Mouse (Mus musculus) T-helper 1 cell (primary cell): ENCODE data around the gene Tex21.

Experiments
- in situ Hi-C: fragments of 300-600 bp; cut with MboI, MseI; formaldehyde crosslinking; loops from one replicate; pipeline ENCODE4 v1.15.1; 2025; ENCODE audit warnings: high pct_unique_total_duplicates

Tex21 gene

GRCm38 (mm10) chr12:76246646-76247045 lies at the start of gene Tex21:
Gene Tex21, minus strand, starts transcription at chr12:76246746.
- in situ Hi-C loops, result no loop called here

DNA sequence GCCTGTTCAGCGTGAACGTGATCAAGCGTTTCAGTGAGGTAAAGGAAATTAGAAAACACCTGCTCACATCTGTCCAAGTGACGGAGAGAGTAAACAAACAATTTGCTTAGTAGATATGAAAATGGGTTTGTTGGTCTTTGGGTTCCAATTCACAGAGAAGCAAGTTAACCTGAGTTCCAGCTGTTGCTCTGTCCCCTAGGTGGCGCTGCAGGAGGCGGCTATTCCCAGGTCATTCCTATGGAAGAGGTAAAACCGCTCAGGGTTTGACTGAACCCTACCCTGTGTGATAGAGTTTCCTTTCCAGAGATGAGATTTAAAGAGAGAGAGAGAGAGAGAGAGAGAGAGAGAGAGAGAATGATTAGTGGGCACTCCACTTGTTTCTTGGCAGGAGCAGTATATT lies 46.6 kb upstream of the Tex21 start:
- in situ Hi-C loops, result no loop called here

DNA sequence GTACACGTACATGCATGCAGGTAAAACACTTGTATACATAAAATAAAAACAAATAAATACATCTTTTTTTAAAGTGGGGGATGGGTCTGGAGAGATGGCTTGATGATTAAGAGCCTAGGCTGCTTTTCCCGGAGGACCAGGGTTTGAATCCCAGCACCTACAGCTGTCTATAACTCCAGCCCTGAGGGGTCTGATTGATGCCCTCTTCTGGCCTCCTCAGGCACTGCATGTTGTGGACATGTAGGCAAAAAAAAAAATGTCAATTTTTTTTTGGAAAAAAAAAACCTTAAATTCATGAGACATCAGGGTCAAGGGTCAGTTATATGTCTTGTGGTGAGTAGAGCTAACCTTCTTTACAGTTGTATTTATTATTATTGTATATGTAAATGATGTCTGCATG lies 43.7 kb upstream of the Tex21 start:
- in situ Hi-C loops, result no loop called here

GRCm38 (mm10) chr12:76289428-76289827 lies 42.9 kb upstream of the Tex21 start:
- in situ Hi-C loops, result no loop called here

DNA sequence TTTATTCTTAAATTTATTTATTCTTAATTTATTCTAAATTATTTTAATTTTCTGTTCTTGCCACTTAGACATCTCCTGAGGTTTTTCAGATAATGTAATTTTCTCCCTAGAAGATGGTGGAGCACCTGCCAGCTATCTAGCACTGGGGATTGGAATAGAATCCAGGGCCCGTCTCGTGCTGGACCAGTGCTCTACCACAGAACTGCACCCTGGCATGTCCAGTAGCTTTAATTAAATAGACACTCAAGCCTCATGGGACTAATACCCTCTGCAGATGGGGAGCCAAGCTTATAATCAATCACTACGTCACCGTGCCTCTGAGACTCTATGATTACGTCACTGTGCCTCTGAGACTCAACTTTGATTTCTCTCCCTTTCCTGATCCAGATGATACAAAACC lies 41.9 kb upstream of the Tex21 start:
- in situ Hi-C loops, result no loop called here

DNA sequence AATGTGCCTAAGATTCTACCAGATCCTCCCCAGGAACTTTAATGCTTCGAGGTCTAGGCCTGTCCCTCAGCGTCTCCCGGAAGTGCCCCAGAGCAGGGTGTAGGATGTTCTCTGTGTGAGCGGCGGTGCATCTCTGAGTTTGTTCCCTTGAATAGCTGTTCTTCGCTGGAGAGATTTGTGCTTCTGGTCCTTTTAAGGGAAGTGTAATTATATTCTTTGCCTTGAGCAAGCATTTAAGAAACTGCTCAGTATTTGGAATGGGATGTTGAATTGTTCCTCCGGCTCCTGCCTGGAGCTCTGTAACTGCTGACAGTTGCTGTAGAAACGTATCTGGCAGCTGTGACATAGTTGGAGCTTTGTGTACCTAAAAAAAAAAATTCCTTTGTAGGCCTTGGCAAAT lies 41.4 kb upstream of the Tex21 start:
- in situ Hi-C loops, result no loop called here

DNA sequence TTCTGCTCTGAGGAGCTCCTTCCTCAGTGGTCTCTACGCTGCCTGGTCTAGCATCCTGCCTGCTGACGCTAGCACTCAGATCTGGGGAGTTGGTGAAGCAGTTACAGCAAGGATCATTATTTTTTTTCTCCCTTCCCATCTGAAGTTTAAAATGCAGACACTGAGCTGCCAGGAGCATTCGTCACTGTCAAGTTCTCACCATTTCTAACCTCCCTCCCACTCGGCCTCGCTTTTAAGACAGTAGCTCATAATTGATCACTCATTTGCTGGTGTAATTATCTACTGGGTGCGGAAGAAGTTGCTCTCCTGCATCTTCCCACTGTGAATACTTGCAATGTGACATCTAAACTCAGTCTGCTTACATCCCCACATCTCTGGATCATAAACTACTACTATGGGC lies 38.9 kb upstream of the Tex21 start:
- in situ Hi-C loops, result no loop called here

DNA sequence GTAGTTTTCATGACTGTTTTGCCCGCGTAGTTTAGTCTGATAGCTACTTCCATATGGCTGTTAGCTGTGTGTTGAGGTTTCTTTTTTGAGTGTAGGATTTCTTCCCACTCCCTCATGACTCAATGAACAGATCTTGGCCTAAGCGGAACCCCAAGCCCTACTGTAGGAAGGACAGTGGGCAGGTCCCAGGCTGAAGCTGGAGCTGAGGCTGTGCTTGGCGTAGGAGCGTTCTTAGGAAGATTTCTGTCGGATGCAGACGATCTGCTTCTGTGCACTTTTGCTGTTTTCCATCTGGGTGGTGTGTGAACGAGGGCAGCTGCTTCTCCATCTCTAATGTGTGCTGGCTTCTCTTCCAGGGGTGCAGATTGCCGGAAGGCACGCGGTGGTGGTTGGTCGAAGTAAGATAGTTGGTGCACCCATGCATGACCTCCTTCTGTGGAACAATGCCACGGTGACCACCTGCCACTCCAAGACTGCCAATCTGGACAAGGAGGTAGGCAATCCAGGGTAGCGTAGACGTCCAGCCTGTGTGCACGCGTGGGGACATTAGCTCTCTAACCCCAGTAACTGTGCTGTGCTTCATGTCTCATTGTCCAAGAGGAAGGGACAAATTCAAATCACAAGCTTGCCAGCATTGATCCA lies 36.1 kb upstream of the Tex21 start:
- in situ Hi-C loops, result no loop called here

DNA sequence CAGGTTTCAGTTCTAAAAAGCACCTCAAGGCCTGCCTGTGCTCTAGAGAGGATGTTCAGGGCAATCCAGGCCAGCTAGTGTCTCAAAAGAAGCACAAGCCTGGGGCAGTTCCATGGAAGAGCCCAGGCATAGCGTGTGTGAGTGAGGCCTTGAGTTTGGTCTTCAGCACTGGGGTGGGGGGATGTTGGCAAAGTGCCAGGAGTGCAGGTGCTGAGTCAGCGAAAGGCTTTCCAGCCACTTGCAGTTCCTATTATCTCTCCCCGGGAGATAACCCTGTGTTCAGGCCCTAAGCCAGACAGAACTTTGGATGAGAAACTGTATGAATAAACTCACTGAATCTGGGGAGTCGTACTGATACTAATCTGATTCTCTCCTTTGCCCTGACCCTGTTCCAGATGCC lies 35.6 kb upstream of the Tex21 start:
- in situ Hi-C loops, result no loop called here

DNA sequence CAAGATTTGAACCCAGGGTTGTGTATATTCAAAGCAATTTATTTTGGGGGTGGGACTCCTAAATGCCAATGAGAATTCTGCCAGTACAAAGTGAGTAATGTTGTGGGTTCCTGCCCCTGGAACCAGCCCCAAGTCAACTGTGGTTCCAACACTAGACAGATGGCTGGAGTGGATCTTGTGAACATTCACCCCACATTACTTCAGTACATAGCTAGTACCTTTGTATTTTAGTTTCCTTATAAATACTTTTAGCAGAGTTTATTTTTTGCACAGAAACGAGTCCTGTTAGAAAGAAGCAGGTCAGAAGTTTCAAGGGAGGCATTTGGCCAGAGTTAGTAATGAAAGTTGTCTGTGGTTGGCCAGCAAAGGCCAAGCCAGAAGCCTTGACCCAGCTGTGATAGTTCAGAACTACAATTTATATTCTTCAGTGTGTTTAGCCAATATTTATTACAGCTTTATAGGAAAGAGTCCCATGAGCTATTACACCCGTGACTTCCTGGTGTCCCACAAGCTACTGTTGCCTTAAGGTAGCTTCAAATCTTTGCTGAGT lies 34.6 kb upstream of the Tex21 start:
- in situ Hi-C loops, result no loop called here

- in situ Hi-C loops, result no loop called here
Measured at GRCm38 (mm10) chr12:76280556-76280955, 34.0 kb upstream of the Tex21 start.

DNA sequence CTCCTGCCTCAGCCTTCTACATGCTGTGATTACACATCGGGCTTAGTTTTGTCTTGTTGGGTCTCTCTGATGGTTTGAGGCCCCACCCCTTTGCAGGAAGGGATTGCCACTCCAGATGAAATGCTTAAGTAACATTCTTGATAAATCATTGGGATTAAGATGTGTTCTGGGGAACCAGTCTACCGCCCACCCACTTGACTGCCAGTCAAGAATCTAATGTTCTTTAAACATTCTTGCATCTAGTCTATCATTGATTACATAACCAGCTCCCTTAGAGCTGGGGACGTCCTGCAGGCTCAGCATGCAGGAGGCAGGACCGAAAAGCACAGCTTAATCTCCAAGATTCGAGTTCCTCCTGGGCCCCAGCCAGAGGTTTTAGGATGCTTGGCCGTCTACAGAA lies 31.7 kb upstream of the Tex21 start:
- in situ Hi-C loops, result no loop called here

DNA sequence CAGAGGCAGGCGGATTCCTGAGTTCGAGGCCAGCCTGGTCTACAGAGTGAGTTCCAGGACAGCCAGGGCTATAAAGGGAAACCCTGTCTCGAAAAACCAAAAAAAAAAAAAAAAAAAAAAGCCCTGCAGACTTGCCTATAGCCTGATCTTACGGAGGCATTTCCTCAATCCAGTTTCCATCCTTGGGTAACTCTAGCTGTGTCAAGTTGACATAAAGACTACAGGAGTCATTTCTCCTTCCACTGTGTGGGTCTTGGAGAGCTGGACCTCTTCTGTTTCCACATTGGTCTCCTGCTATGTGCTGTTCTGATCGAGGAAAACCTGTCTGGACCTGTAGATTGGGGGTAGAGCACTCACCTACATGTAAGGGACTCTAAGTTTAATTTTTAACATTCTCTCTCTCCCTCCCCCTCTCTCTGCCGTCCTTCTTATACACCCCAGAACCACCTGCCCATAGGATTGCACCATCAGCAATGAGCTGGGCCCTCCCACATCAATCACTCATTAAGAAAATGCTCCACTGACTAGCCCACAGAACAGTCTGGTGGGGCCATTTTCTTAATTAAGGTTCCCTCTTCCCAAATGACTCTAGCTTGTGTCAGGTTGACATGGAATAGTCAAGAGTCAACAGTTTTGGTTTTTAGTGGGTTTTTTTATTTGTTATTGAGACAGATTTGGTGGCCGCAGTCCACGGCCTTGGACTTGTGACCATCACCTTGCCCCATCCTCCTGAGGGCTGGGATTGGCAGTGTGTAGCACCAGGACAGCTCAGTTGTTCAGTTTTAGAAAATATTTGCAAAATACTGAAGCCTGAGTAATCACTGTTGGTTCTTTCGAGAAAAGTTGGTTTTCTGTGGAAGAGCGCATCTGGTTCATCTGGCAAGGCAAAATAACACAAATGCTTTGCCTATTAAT lies 26.3 kb upstream of the Tex21 start:
- in situ Hi-C loops, result no loop called here

DNA sequence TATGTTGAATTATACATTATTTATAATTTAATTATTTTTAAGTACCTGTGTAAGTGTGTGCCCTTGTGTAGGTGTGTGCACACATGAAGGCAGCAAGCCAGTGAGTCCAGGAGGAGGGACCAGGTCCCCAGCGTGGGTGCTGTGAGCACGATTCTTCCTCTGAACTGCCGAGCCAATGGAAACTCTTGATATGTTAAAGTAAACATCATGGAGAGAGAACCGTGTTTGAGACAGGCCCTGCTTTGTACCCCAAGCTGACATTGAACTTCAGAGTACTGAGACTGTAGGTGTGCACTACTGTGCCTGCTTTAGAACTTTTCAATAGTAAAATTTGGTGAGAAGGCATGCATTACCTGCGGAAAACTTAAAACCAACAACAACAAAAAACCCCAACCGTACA lies 25.0 kb upstream of the Tex21 start:
- in situ Hi-C loops, result no loop called here

DNA sequence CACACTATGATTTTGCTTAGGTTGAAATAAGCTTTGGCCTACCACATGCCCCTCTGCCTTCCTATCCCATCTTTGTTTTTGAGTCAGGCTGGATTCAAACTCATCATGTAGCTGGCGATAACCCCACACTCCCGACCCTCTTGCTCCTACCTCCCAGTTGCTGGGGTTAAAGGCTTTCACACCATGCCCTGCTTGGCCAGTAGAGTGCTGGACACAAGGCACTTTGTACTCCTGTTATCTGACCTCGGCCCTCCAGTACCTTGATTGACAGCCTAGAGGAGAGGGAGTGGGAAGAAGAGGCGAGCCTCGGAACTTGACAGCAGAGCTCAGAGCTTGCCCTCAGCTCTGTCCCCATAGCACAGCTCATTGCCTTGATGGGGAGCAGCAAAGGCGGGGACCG lies 22.6 kb upstream of the Tex21 start:
- in situ Hi-C loops, result no loop called here

DNA sequence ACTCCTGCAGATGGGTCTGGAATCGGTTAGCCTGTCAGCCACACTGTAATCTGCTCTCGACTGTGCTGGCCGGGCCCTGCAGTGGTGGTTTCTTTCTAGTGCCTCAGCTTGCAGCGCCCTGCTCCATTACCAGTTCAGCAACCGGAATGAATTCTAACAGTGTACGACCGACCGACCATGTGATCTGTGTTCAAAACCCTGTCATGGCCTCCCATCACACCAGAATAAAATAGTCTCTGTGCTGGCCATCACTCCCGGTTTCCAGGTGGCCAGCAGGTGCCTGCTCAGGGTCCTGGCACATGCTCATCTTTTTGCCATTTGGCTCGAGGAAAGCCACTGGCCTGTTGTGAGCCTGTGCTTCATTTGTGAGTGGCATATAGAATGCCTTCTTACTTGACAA lies 22.1 kb upstream of the Tex21 start:
- in situ Hi-C loops, result no loop called here

DNA sequence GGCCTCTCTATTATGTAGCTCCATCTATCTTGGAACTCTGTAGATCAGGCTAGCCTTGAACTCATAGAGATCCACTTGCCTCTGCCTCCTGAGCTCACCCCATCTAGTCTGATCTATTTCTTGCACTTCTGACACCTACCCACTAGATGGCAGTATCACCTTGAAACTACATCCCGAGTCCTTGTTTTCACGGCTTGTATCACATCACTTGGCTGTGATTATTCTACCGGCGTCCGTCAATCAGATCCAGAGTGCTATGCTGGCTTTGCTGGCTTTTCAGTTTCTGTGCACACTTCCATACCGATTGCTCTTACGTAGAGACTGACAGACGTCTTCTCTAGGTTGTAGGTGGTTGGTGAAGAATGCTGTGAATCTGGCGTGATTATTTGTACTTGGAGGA lies 20.3 kb upstream of the Tex21 start:
- in situ Hi-C loops, result no loop called here

DNA sequence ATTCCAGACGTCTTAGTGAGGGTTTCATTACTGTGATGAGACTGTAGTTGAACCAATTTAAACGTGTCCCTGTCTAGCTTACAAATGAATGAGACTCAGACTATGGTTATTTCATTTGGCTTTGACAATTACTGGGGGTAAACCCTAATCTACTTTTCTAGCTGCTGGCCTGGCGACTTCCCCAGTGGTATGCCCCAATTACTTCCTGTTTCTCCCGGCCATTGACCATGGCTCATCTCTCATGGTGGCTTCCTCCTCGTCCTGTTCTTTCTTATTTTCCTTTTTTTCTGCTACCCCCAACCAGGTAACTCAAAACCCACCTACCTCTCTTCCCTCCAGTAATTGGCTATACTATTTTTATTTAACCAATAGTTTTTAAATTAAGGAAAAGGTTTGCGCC lies 18.5 kb upstream of the Tex21 start:
- in situ Hi-C loops, result no loop called here

DNA sequence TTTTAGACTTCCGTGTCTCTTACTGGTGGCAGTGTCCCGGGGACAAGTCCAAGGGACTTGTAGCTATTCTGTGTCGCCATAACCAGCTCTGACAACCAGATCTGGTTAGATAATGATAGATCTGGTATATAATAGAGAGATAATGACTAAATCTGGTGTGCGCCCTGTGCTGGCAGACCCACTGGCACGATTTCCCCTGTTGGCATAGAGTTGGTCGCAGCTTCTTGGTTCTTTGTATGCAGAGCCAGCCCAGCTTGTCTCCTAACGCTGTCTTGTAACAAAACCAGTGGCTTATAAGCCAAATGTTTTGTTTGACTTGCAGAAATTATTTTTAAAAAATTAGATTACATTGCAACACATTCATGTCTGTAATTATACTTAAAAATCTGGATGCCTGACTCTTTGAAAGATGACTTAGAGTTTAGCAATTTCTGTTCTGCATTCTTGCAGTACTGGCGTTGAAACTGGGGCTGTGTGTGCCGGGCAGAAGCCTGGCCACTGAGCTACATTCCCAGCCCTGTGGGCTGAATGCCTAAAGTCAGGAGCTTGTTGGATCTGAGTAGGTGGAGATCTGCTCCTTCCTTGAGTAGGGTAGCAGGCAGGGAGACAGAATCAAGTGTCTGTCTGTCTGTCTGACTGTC lies 17.9 kb upstream of the Tex21 start:
- in situ Hi-C loops, result no loop called here

- in situ Hi-C loops, result no loop called here
Measured at GRCm38 (mm10) chr12:76263876-76264275, 17.3 kb upstream of the Tex21 start.

DNA sequence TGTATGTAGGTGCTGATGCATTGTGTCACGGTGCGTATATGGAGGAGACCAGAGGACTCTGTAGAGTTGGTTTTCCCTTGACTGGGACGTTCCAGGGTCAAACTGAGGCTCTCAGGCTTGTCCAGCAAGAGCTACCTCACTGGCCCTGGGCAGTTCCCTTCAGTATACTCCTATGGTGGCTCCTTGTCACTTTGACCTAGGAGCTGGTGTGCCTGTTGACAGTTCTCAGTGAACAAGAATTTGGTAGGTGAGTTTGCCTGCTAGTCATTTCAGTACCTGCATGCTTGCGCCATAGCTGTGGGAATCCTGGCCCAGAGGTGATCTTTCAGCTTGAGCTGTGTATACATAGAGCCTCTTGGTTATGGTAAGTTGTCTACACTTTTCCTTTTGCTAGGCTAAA lies 16.4 kb upstream of the Tex21 start:
- in situ Hi-C loops, result no loop called here

DNA sequence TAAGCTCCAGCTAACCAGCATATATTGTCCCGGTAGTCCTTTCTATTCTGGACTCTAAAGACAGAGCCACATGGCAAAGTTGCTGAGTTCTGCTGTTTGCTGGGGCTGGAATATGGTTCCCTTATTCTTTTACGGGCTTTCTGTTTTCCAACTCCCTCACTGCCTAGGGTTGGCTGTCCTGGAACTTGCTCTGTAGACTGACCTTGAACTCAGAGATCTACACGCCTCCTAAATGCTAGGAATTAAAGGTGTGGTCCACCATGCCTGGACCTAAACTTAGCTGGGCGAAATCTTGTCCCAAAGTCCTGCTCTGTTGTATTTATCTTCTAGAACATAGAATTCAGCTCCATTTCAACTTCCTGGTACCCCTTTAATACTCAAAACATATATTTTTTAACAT lies 15.0 kb upstream of the Tex21 start:
- in situ Hi-C loops, result no loop called here

- in situ Hi-C loops, result no loop called here
Measured at GRCm38 (mm10) chr12:76260673-76261072, 14.1 kb upstream of the Tex21 start.
